Mouse (Mus musculus): ENCODE measurements around the gene Klhl3.

- TF ChIP-seq CTCF (conservative IDR thresholded peaks at IDR 0.05; ENCODE audit: low read length) (no peak), NANOG (IDR thresholded peaks at IDR 0.05; ENCODE audit: borderline replicate concordance, low read length) (no peak), POU5F1 (IDR thresholded peaks at IDR 0.05; ENCODE audit: borderline replicate concordance, low read length) (no peak)
Measured at GRCm38 (mm10) chr13:58148256-58148831, 35.0 kb upstream of the Klhl3 start.

All from E14TG2a.4 (cell line).